Mouse (Mus musculus) heart, embryonic 16.5 days (tissue): ENCODE data around the gene Emilin3. TPM values are rescaled to one million over a fixed set of nuclear protein-coding genes. Genes with fewer than 3 reads are reported as not detected.

Experiments
- ATAC-seq: fragments of 200-750 bp; cut with Nextera tagmentation; replicated peaks from 2 replicates; pipeline ENCODE4 v1.8.0; 2017; ENCODE audit warnings: moderate number of reproducible peaks; ENCODE audit not compliant: insufficient read depth, low FRiP score; ENCODE audit errors: extremely low read depth
- H3K27ac ChIP-seq: fragments of 300-500 bp; sonication (generic); 2 replicates; pipeline ENCODE4 v1.5.1; 2014; ENCODE audit warnings: mild to moderate bottlenecking, low read length, control low read depth, moderate library complexity
- H3K27me3 ChIP-seq: fragments of 300-500 bp; sonication (generic); 2 replicates; pipeline ENCODE4 v1.6.1; 2014; ENCODE audit warnings: low read length, mixed read lengths; ENCODE audit not compliant: control insufficient read depth, insufficient read depth
- H3K36me3 ChIP-seq: fragments of 300-500 bp; sonication (generic); 2 replicates; pipeline ENCODE4 v1.6.1; 2014; ENCODE audit not compliant: control insufficient read depth, insufficient read depth
- H3K4me1 ChIP-seq: fragments of 300-500 bp; sonication (generic); 2 replicates; pipeline ENCODE4 v1.6.1; 2014; ENCODE audit warnings: low read length, mixed read lengths; ENCODE audit not compliant: control insufficient read depth, insufficient read depth
- H3K4me2 ChIP-seq: fragments of 300-500 bp; sonication (generic); 2 replicates; pipeline ENCODE4 v1.6.1; 2014; ENCODE audit warnings: low read depth, mild to moderate bottlenecking, control low read depth, low read length
- H3K4me3 ChIP-seq: fragments of 300-500 bp; sonication (generic); 2 replicates; pipeline ENCODE4 v1.5.1; 2014; ENCODE audit warnings: mild to moderate bottlenecking, control low read depth, low read length
- H3K9ac ChIP-seq: fragments of 300-500 bp; sonication (generic); 2 replicates; pipeline ENCODE4 v1.6.1; 2014; ENCODE audit warnings: low read length, control low read depth
- H3K9me3 ChIP-seq: fragments of 300-500 bp; sonication (generic); replicated peaks from 2 replicates; pipeline ENCODE4 v1.6.1; 2016; ENCODE audit warnings: low read length; ENCODE audit not compliant: control insufficient read depth
- WGBS: fragments of 180-500 bp; shearing (Covaris S2); extraction: QIAGEN DNeasy Blood & Tissue Kit; methylation state at CpG from one replicate; pipeline ENCODE4 v1.1.7; 2014; 5-methylcytosine and 5-hydroxymethylcytosine counted together
- polyA plus RNA-seq: library from polyadenylated mRNA; unstranded; fragments of >200 nt; fragmentation: Nextera tagmentation; extraction: Ambion mirVana; gene quantifications from 2 replicates; pipeline ENCODE4 v1.2.1, GENCODE M21; 2015

The Emilin3 gene
- polyA plus RNA-seq, 1 experiment from 2014 or later: 1.5 TPM

DNA sequence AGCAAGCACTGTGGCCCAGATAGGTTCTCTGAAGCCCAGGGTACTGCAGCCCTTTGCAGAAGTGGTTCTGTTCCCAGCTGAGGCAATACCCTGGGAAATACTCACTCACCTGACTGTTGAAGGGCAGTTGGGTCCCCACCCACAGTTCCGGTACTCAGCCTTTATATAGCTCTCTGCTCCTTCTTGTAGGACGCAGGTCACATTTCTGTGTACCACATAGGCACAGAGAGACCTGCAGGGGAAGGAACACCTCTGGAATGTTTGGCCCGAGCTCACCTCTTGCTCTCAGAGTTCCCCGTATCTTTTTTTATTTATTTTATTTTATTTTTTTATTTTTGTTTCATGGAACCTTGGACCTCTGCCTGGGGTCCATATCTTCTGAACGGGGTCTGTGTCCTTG lies 1.5 kb downstream of the Emilin3 start:
- WGBS: 81% methylated on average over 5 of the region's 5 CpGs
- H3K9ac ChIP-seq: no peak overlapping the region
- H3K27ac ChIP-seq: no peak overlapping the region
- H3K4me1 ChIP-seq: peaks cover 5% of the 10 kb centered on the region; the same call in 1 of the 2 replicates
- no peak for ATAC-seq
- no peak overlapping the region for H3K4me2 ChIP-seq
- H3K27me3 ChIP-seq: peaks cover 58% of the 10 kb centered on the region
- H3K4me3 ChIP-seq: no peak overlapping the region
- H3K9me3 ChIP-seq: no peaks in the 10 kb centered on the region
- H3K36me3 ChIP-seq: no peaks in the 10 kb centered on the region

DNA sequence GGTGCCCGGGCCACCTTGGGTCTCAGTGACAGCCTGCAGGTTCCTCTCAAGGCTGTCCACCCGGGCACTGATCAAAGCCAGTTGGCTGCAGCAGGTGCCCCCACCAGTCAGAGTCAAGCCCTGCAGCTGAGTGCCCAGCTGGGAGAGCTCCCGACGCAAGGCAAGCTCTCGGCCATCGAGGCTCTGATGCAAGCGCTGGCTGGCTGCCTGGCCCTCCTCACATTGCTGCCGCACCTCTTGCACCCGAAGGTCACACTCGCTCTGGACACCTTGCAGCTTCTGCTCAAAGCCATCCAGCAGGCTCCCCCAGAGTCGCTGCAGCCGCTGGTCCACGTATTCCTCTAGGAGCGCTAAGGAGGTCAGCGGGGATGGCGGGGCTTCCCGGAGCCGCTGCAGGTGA lies 3.5 kb downstream of the Emilin3 start:
- no peaks in the 10 kb centered on the region for H3K9me3 ChIP-seq
- WGBS: 44% methylated on average over 18 of the region's 18 CpGs
- H3K4me1 ChIP-seq: peaks cover 5% of the 10 kb centered on the region; the same call in 1 of the 2 replicates
- no peaks in the 10 kb centered on the region for H3K36me3 ChIP-seq
- no peak overlapping the region for H3K27ac ChIP-seq
- no peak for ATAC-seq
- peaks cover 50% of the 10 kb centered on the region for H3K27me3 ChIP-seq
- no peak overlapping the region for H3K4me3 ChIP-seq
- no peak overlapping the region for H3K9ac ChIP-seq
- no peak overlapping the region for H3K4me2 ChIP-seq

DNA sequence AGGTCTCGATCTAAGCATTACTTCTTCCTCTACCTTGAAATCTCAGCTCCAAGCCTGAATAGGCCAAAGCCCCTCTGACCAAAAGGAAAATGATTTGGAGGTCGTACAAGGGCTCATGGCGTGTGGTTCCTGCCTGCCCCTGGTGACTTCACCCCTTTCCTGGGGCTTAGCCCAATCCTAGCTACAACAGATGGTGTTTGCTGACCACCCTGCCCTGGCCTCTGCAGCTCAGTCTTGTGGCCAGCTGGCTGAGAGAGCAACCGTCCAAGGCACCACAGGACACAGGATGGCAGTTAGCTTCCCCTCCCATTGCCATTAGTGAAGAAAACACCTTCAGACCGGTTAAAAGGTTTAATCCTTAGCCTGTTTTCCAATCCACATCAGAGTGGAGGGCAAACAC lies 6.0 kb downstream of the Emilin3 start:
- 74% methylated on average over 5 of the region's 5 CpGs for WGBS
- H3K4me2 ChIP-seq: no peak overlapping the region
- no peaks in the 10 kb centered on the region for H3K36me3 ChIP-seq
- no peak overlapping the region for H3K9ac ChIP-seq
- no peaks in the 10 kb centered on the region for H3K9me3 ChIP-seq
- ATAC-seq: no peak
- no peaks in the 10 kb centered on the region for H3K4me1 ChIP-seq
- no peak overlapping the region for H3K4me3 ChIP-seq
- peaks cover 28% of the 10 kb centered on the region for H3K27me3 ChIP-seq
- no peak overlapping the region for H3K27ac ChIP-seq

DNA sequence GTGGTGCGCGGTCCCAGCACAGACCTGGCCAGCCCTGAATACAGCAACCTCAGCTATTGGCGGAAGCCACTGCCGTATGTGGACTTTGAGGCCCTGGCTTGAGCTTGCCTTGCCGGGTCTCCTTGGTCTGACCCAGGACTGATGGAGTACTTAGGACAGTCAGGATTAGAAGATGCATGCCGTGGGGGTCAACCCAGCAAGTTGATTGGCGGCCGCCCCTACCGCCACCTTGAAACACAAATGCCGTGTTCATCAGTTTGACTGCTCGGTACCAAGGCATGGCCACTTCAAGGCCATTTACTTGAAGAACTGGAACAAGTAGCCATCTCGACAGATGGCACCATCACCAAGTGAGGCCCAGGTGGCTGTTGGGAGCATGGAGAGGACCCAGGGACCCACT lies 6.8 kb downstream of the Emilin3 start:
- WGBS: 95% methylated on average over 12 of the region's 12 CpGs
- Histone ChIP-seq H3K9ac (no peak overlapping the region), H3K4me1 (no peaks in the 10 kb centered on the region)

DNA sequence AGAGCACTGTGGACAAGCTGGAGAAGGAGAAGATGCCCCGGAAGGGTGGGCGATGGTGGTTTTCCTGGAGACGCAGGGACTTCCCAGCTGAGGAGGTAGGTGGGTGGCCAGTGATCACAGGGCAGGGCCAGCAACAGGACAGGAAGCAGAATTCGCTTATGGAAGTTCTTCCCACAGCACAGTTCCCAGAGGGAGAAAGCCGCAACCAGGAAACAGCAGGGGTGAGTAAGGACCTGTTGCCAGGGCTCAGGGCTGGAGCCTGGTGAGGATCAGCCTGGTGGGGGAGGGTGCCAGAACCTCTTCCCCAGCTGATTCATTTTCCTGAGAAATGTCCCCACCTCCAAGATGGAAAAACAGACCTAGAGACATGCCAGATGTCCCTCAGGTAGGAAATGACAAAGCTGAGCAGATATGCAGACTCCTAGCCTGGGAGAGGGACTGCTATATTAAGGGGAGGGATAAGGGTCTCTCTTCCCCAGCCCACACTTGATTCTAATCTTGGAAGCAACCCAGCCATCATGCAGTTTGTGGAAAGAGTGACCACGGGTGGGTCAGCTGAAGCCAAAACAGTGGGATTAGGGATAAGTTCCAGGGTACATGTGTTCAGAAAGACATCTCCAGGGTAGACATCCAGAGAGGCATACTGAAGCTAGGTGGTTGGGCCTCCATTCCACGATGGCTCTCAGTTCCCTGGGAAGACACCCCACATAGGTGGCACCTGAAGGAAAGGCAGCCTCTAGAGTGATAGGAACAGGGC lies 10.3 kb downstream of the Emilin3 start:
- no peak overlapping the region for H3K9ac ChIP-seq

More for the DNA sequence above, 6.8 kb downstream of the Emilin3 start:
- H3K4me2 ChIP-seq: no peak overlapping the region
- H3K9me3 ChIP-seq: no peaks in the 10 kb centered on the region
- no peak overlapping the region for H3K27ac ChIP-seq
- no peak for ATAC-seq
- H3K27me3 ChIP-seq: peaks cover 20% of the 10 kb centered on the region
- H3K4me3 ChIP-seq: no peak overlapping the region
- H3K36me3 ChIP-seq: no peaks in the 10 kb centered on the region

DNA sequence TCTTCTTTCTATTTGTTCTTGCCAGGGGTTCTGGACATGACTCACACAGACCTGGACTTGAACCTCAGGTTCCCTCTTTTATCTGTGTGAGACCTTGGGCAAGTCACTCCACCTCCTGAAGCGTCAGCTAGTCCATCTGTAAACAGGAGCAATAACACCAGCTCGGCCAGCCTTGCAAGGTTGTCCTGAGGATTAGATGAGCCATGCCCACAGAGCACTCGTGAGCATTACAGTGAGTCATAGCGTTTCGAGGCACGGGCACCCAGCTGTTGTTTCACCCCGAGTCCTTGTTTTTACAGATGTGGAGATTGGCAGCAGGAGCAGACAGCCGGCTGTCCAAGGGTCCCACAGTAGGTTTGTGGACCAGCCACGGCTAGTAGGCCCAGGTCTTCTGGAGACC lies 20.4 kb downstream of the Emilin3 start:
- 0 out of 2 replicates have a peak, but pooled peaks cover 3% of the 10 kb centered on the region for H3K36me3 ChIP-seq
- ATAC-seq: no peak
- no peak overlapping the region for H3K4me3 ChIP-seq
- WGBS: 85% methylated on average over 9 of the region's 9 CpGs
- H3K4me2 ChIP-seq: no peak overlapping the region
- H3K4me1 ChIP-seq: 0 out of 2 replicates have a peak, but pooled peaks cover 9% of the 10 kb centered on the region
- H3K9me3 ChIP-seq: no peaks in the 10 kb centered on the region
- H3K27ac ChIP-seq: no peak overlapping the region
- H3K9ac ChIP-seq: no peak overlapping the region
- no peaks in the 10 kb centered on the region for H3K27me3 ChIP-seq

More for the DNA sequence above, 10.3 kb downstream of the Emilin3 start:
- Histone ChIP-seq H3K9me3 (no peaks in the 10 kb centered on the region), H3K36me3 (no peaks in the 10 kb centered on the region), H3K27ac (no peak overlapping the region), H3K4me1 (no peaks in the 10 kb centered on the region), H3K4me2 (no peak overlapping the region), H3K27me3 (no peaks in the 10 kb centered on the region), H3K4me3 (no peak overlapping the region)
- ATAC-seq: no peak
- 66% methylated on average over 7 of the region's 7 CpGs for WGBS

DNA sequence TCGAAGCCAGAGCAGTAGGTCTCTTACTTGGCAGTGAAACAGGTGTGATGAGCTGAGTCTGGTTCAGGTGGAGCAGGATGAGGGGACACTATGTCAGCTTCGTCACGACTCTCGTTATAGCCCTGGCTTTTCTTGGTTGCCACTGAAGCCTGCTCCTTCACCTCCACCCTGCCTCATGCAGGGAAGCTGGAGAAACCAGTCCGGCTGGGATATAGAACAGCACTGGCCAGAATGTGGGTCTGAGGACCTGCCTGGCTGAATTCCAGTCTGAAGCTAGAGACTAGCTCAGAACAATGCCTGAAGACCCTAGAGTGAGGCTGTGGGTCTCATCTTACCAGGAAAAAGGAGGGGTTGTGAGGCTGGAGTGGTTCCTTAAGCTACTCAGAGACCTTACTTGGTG lies 21.1 kb downstream of the Emilin3 start:
- H3K27me3 ChIP-seq: no peaks in the 10 kb centered on the region
- no peaks in the 10 kb centered on the region for H3K9me3 ChIP-seq
- no peak for ATAC-seq
- 0 out of 2 replicates have a peak, but pooled peaks cover 9% of the 10 kb centered on the region for H3K4me1 ChIP-seq
- WGBS: 81% methylated on average over 5 of the region's 5 CpGs
- H3K4me2 ChIP-seq: no peak overlapping the region
- no peak overlapping the region for H3K4me3 ChIP-seq
- H3K9ac ChIP-seq: no peak overlapping the region
- H3K36me3 ChIP-seq: 0 out of 2 replicates have a peak, but pooled peaks cover 2% of the 10 kb centered on the region
- no peak overlapping the region for H3K27ac ChIP-seq

DNA sequence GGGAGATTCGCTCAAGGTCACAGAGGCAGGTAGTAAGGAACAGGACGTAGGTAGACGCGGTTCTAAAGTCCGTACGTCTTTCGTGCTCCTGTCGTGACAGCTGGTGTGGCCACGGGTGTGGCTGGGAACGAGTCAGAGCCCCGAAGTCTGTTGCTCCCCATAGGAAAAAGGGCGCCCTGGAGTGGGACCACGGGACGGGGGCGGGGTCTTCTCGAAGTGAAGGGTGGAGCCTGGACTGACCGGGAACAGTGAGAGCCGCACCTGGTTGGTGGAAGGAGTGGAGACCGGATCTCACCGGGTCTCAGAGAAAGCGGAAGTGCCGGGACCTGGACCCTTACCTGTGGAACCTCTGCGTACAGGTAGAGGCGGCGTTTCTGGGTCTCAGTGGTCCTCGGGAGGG lies 24.3 kb downstream of the Emilin3 start:
- no peak overlapping the region for H3K27ac ChIP-seq
- peak overlapping the region; percentile 96 for H3K4me2 ChIP-seq
- H3K27me3 ChIP-seq: no peaks in the 10 kb centered on the region
- 0 out of 2 replicates have a peak, but pooled peaks cover 9% of the 10 kb centered on the region for H3K4me1 ChIP-seq
- ATAC-seq: peak; percentile 73
- H3K36me3 ChIP-seq: no peaks in the 10 kb centered on the region
- no peaks in the 10 kb centered on the region for H3K9me3 ChIP-seq
- under 1% methylated on average over 26 of the region's 26 CpGs for WGBS
- H3K4me3 ChIP-seq: peak overlapping the region; percentile 58
- H3K9ac ChIP-seq: peak overlapping the region; percentile 68

DNA sequence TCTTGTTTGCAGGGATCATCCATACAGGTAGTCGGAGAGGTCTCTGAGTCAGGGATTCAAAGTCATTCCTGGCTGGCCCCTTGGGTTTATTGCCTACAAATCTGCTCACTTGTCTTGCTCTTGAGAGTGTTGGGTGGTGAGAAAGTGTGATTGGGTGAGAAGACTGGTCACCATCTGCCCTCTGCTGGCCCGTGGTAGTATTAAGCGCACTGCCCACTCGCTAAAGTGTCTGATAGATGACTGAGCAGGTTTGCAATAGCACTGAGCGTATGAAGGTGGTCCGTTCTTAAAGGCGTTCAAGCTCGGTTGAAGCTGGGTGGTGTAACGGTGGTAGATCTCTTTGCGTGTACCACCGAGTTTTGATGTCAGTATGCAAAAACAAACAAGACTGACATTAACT lies 24.8 kb downstream of the Emilin3 start:
- H3K27me3 ChIP-seq: no peaks in the 10 kb centered on the region
- H3K9me3 ChIP-seq: no peaks in the 10 kb centered on the region
- H3K9ac ChIP-seq: peak overlapping the region; percentile 68
- H3K4me1 ChIP-seq: 0 out of 2 replicates have a peak, but pooled peaks cover 9% of the 10 kb centered on the region
- H3K4me2 ChIP-seq: peak overlapping the region; percentile 96
- ATAC-seq: peak; percentile 83
- 1% methylated on average over 11 of the region's 11 CpGs for WGBS
- H3K27ac ChIP-seq: no peak overlapping the region
- no peaks in the 10 kb centered on the region for H3K36me3 ChIP-seq
- H3K4me3 ChIP-seq: peak overlapping the region; percentile 58
